Mouse (Mus musculus): ENCODE measurements around the gene Zfp507. TPM values are rescaled to one million over a fixed set of nuclear protein-coding genes. Genes with fewer than 3 reads are reported as not detected.

The Zfp507 gene
- 12.7 and 13.9 TPM in 2 replicates for polyA plus RNA-seq (2012; rRNA removed)

DNA sequence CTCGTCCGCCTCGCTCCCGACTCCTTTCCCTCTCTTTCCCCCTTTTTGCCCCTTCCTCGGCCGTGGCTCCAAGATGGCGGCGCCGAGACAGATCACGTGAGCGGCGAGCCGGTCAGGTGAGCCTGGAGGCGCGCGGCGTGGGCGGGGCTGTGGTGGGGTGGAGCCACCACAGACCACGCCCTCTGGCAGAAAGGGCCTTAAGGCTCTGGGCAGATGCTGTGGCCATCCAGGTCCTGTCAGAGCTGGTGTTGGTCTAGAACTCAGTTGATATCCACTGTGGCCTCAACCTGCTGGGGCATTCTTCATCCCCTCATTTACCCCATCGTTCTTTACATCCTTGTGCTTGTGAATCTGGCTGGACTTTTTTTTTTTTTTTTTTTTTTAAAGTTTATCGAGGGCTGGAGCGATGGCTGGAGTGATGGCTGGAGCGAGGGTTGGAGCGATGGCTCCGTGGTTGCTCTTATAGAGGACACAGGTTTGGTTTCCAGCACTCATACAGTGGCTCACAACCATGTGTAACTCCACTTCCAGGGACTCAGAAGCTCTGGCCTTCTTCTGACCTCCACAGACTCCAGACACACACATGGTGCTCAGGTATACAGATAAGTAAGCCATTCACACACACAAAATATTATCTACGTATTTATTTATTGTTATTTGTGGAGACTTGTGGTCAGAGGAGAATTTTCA, at the start of gene Zfp507:
Gene Zfp507 (minus strand): TSS at position 98 of the 690 bp plus-strand sequence.
- peak; percentile 60 to 91 for DNase-seq (ENCODE audit: extremely low spot score in 1 of 2, low spot score in 1 of 2)

GRCm38 (mm10) chr7:35850426-35850825, 47.6 kb upstream of the Zfp507 start:
- DNase-seq (ENCODE audit: extremely low spot score in 1 of 2, low spot score in 1 of 2), result peak in 1 of 2 experiments; percentile 53

- peak in 1 of 2 experiments; percentile 5 for DNase-seq (ENCODE audit: extremely low spot score in 1 of 2, low spot score in 1 of 2)
Observed at GRCm38 (mm10) chr7:35848526-35848925, 45.7 kb upstream of the Zfp507 start.

- no peak for DNase-seq (ENCODE audit: extremely low spot score in 1 of 2, low spot score in 1 of 2)
Observed at GRCm38 (mm10) chr7:35840504-35840903, 37.7 kb upstream of the Zfp507 start.

DNA sequence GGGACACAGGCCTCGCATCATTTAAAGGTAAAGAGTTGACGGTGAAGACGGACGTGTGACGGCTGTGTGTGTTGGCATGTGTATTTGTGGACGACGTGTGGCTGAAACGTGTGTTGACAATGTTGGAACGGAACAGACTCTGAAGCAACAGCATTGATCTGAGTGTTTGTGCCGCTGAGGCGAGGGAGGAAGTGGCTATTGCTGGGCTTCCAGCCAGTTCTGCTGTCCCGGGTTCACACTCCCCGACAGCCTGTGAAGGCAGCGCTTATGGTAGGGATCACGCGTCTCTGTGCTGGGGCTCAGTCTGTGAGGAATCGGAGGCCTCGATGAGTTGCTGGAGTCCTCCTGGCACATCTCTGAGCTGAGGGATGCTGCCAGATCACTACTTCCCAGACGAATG, 34.0 kb upstream of the Zfp507 start:
- peak in 1 of 2 experiments; percentile 34 for DNase-seq (ENCODE audit: extremely low spot score in 1 of 2, low spot score in 1 of 2)

GRCm38 (mm10) chr7:35836415-35836814, 33.6 kb upstream of the Zfp507 start:
- no peak for DNase-seq (ENCODE audit: extremely low spot score in 1 of 2, low spot score in 1 of 2)

DNA sequence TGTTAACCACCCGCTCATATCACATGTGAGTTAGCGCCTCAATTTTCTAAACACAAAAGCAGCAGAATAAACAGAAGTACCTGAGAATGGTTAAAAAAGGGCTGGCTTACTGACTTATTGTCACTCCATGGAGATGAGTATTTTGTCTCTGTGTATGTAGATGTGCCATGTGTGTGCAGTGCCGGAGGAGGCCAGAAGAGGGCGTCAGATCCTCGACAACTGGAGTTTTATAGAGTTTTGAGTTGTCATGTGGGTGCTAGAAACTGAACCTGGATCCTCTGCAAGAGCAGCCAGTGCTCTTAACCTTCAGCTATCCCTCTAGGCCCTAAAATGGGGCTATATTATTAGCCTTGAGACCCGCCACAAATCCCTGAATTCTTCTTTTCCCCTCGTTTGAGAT, 27.3 kb upstream of the Zfp507 start:
- no peak for DNase-seq (ENCODE audit: extremely low spot score in 1 of 2, low spot score in 1 of 2)

DNA sequence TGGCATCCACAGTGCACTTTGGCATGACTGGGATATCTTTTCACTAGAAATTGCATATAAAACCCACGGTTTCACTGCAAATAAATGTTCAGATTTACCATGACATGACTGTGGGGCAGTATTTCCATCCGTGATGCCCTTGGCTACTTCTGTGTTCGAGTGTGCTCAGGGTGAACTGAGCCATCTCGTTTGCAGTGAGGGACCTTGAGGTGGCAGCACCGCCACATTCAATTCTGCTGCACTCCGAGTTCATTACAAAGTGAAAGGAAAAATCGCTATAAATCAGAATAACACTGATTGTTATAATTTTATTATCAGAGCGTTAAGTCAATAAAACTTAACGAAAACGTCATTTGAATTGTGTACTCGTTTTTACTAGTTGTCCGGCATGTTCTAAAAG, 21.1 kb upstream of the Zfp507 start:
- DNase-seq (ENCODE audit: extremely low spot score in 1 of 2, low spot score in 1 of 2), result peak in 1 of 2 experiments; percentile 59

- DNase-seq (ENCODE audit: extremely low spot score in 1 of 2, low spot score in 1 of 2), result no peak
Observed at GRCm38 (mm10) chr7:35822320-35822719, 19.5 kb upstream of the Zfp507 start.

DNA sequence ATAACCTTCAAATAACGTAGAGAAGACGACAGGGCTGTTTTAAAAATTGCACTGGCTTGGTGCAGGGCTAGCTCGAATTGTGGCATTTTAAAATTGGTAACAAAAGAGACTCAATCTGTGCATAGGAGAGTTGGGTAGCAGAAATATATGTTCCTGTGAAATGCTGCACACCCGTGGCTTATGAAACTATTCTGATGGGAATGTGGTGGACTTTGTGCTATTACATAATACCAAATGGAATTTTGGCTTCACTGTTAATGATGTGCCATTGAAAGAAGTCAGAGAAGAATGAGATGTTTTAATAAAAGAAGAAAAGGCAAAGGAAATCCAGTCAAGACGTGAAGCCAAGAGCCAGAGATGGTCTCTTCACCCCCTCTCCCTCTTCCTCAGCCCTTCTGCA, 18.6 kb upstream of the Zfp507 start:
- no peak for DNase-seq (ENCODE audit: extremely low spot score in 1 of 2, low spot score in 1 of 2)

DNA sequence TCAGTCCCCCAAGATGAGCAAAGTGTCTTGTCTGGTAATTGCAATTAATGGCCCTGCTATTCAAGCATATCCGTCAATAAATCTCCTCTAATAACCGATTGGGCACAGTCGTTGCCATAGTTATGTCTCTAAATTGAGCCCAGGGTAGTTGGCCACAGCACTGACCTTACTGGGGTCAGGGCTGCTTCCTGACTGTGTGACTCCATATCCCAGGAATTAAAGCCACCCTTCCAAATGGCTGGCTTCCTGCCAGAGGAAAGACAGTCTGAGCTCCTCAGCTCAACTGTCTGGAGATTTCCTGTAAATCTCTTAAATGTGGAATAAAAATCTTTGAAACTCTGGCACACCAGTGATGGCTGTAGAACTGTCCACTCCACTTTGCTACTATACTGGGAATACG, 16.7 kb upstream of the Zfp507 start:
- no peak for DNase-seq (ENCODE audit: extremely low spot score in 1 of 2, low spot score in 1 of 2)

DNA sequence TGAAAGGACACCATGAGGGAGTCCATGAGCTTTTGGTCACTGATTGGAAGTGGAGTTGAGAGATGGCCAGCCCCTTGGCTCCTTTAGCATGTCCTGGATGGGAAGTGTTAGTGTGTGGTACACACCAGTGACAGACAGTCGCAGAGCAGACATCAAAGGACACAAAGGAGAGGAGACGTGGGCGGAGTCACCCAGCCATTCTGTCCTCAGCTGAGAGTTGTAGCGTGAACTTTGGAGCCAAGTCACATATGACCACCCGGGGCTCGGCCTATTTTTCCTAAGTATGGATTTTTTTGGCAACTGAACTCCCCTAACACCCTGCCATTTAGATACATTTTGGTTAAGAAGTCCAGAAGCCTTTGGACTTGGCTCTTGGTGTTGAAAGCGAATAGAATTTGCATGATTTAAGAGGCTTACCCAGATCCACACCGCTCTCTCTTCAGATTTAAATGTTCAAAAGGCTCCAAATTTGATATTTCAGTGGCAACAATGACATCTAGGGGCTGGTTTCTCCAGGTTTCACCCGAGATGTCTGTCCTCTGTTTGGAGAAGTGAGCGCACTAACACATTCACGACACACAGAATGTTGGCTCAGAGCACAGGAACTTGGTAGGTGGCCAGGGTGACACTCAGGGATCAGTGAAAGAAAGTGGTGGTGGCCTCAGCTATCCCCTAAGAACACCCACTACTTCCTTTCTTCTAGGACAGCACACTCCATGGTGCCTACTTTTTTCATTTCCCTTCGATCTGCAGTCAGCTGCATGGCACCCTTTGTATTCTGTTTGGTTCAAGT, 12.2 kb upstream of the Zfp507 start:
- DNase-seq (ENCODE audit: extremely low spot score in 1 of 2, low spot score in 1 of 2), result no peak

DNA sequence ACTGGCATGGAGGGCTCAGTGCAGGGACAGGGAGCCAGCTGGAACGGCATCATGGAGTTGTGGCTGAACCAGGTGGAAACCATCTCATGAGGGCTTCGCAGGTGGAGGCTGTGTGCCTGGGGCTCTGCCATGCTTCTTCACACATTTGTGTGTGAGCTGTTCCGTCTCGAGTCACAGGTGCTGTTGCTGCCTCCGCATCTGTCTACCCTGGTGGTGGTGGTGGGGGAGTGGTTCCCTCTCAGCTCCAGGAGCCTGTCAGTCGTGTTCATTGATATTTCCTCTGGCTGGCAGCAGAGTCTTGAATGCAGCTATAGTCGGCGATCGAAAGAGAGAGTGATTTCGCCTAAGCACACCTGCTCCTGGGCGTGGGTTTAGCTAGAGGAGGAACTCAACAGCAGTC, 10.5 kb upstream of the Zfp507 start:
- DNase-seq (ENCODE audit: extremely low spot score in 1 of 2, low spot score in 1 of 2), result peak in 1 of 2 experiments; percentile 36

DNA sequence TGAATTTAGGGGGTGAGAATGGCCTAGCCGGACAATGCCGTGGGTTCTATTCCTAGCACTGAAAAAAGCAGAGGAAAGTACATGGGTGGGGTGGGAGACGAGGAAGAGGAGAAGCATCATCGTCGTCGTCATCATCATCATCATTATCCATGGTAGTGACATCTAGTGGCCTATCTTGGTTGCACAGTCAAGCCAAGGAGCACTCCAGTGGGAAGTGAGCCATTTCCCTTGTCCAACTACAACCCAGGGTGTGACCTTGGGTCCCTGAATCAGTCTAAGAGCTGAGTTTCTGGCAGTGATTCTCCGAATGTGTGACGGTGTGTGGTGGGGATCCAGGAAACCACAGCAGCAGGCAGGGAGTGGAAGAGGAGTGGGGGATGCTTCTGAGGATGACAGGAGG, 7.9 kb upstream of the Zfp507 start:
- peak in 1 of 2 experiments; percentile 34 for DNase-seq (ENCODE audit: extremely low spot score in 1 of 2, low spot score in 1 of 2)

GRCm38 (mm10) chr7:35804206-35804605, 1.4 kb upstream of the Zfp507 start:
- no peak for DNase-seq (ENCODE audit: extremely low spot score in 1 of 2, low spot score in 1 of 2)

DNA sequence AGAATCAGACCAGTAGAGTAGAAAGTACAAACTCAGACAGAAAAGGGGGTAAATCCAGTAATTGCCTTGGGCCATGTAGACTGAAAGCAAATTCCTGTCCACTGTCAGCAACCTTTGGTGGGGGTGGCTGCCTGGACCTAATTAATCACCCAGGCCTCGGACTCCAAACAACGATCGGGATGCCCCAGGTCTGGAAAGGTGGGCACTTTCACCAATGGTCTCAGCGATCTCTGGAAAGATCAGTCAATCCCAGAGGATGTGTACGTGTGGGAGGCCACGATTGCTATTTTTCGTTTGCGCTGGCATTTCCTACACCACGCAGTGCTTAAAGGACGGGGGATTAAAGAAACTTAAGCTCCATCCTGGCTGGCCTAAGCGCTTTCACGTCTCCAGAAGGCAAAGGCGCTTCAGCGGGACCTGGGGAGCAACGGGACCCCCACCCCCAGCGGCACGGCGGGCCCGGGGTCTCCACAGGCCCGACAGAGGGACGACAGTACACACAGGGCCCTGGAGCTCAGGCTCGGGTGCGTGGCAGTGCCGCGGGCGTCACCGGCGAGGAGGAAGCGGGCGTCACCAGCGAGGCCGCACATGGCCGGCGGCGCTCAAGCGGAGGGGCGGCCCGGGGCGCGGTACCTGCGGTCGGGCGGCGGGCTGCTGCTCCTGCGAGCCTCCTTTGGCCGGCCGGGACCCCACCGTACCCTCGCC, 450 bp downstream of the Zfp507 start:
- peak in 1 of 2 experiments; percentile 43 for DNase-seq (ENCODE audit: extremely low spot score in 1 of 2, low spot score in 1 of 2)

GRCm38 (mm10) chr7:35796123-35796522, 6.7 kb downstream of the Zfp507 start:
- no peak for DNase-seq (ENCODE audit: extremely low spot score in 1 of 2, low spot score in 1 of 2)

GRCm38 (mm10) chr7:35794145-35794664, 8.6 kb downstream of the Zfp507 start:
- no peak for DNase-seq (ENCODE audit: extremely low spot score in 1 of 2, low spot score in 1 of 2)

GRCm38 (mm10) chr7:35792150-35792848, 10.5 kb downstream of the Zfp507 start:
- DNase-seq (ENCODE audit: extremely low spot score in 1 of 2, low spot score in 1 of 2), result peak in 1 of 2 experiments; percentile 56

DNA sequence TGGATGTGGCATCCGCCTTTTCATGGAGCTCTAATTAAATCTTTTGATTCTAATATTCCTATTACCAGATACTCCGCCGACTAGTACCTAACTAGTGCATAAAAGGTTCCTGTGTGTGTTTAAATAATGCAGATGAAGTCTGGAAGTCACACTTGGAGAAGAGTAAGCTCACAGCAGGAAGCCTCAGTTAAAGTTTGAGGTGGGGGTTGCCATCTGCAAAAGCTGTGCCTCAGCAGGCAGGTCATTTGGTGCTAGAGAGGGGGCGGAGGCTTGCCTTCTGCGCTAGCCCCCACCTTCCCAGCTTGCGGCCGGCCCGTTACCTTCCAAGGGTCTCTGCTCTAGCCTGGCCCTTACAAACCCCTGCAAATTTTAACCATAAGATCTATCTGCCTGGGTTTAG, 11.9 kb downstream of the Zfp507 start:
- DNase-seq (ENCODE audit: extremely low spot score in 1 of 2, low spot score in 1 of 2), result no peak
